Mouse (Mus musculus) E14TG2a.4 (cell line): ENCODE results near the gene Nlgn2.

Experiments used
- CTCF ChIP-seq: conservative IDR thresholded peaks from 2 replicates; pipeline ENCODE4 v1.5.1; 2014; ENCODE audit warnings: low read length
- NANOG ChIP-seq: IDR thresholded peaks from 2 replicates; pipeline ENCODE4 v1.6.1; 2014; ENCODE audit warnings: borderline replicate concordance, low read length, mixed read lengths
- POU5F1 ChIP-seq: IDR thresholded peaks from 2 replicates; pipeline ENCODE4 v1.6.1; 2014; ENCODE audit warnings: low read length, borderline replicate concordance

DNA sequence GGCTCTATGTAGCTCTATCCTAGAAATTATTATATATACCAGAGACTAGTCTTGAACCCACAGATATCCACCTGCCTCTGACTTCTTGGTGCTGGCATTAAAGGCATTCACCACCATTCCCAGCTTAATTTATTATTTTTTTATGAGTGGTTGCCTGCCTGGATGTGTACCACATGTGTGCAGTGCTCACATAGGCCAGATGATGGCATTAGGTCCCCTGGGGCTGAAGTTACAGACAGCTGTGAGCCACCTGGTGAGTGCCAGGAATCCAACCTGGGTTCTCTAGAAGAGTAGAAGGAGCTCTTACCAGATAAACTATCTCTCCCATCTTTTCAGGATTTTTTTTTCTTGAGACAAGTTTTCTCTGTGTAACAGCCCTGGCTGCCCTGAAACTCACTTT, 27.3 kb downstream of the Nlgn2 start:
- TF ChIP-seq CTCF: no peak
- no peak for TF ChIP-seq NANOG
- no peak for TF ChIP-seq POU5F1
